In the genomic region with DNA sequence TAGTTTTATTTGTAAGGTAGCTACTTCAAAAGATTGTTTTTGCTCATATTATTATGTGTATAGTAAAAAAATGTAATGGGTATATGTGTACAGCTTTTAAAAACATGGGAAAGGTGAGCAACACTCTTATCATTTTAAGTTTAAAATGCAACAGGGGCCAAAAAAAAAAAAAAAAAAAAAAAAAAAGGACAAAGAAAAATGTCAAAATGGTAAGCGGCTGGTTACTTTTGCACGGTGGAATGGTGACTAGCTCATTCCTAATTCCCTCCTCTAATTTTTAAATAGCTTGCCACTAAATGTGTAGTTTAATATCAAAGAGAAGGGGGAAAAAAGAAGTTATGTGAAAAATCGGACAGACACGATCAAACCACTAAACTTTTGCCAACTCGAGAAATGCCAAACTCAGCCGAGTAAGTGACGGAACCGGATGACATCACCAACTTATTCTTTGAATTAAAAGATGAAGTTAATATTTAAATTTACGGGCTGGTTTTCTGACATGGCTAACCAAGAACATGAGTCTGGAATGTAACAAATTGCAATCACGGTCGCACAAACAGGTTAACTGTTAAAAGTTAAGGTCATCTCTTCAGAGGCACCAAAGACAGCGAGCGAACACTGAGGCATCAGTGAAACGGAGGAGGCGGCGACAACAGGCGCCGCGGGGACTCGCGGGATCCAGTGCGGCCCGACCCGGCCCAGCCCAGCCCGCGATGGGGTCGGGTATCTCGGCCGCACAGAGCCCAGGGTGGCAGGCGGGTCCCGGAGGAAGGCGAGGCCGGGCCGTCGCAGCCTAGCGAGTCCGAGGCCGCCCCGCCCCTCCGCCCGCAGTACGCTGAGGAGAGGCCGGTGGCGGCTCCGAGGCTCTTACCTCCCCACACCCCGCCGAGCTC, we compare ENCODE assay signal across 8 mouse cellular contexts. TPM values are rescaled to one million over a fixed set of nuclear protein-coding genes. Genes with fewer than 3 reads are reported as not detected.
DNase-seq lines count a peak whose midpoint lies in the region; ATAC-seq lines count a peak whose summit lies in the region.

No protein-coding gene starts in this region.

- no peaks in the 10 kb centered on the region for H3K36me3 ChIP-seq in neural tube, embryonic 11.5 days (ENCODE audit: control insufficient read depth, insufficient read depth, low read length)
- no peaks in the 10 kb centered on the region for H3K36me3 ChIP-seq in embryonic facial prominence, embryonic 12.5 days
- H3K36me3 ChIP-seq in intestine, embryonic 16.5 days (ENCODE audit: control insufficient read depth, insufficient read depth, low read length) = no peaks in the 10 kb centered on the region
- H3K36me3 ChIP-seq in neural tube, embryonic 15.5 days = no peaks in the 10 kb centered on the region

- peak overlapping the region; percentile 60 for H3K4me3 ChIP-seq in neural tube, embryonic 11.5 days (ENCODE audit: low read depth, low read length)
- H3K4me3 ChIP-seq in embryonic facial prominence, embryonic 12.5 days = peak overlapping the region; percentile 60
- H3K4me3 ChIP-seq in intestine, embryonic 16.5 days (ENCODE audit: low read length) = peak overlapping the region; percentile 79
- H3K4me3 ChIP-seq in neural tube, embryonic 15.5 days (replicated peaks) = peak overlapping the region; percentile 85

- peak overlapping the region; percentile 78 for H3K9ac ChIP-seq in neural tube, embryonic 11.5 days (ENCODE audit: low read length)
- H3K9ac ChIP-seq in embryonic facial prominence, embryonic 12.5 days = peak overlapping the region; percentile 76
- peak overlapping the region; percentile 85 for H3K9ac ChIP-seq in intestine, embryonic 16.5 days (ENCODE audit: low read depth, low read length)
- H3K9ac ChIP-seq in neural tube, embryonic 15.5 days (replicated peaks) = peak overlapping the region; percentile 84

- H3K4me2 ChIP-seq in neural tube, embryonic 11.5 days (ENCODE audit: low read depth) = peak overlapping the region; percentile 72
- H3K4me2 ChIP-seq in embryonic facial prominence, embryonic 12.5 days (replicated peaks) = peak overlapping the region; percentile 65
- peak overlapping the region; percentile 71 for H3K4me2 ChIP-seq in intestine, embryonic 16.5 days (ENCODE audit: low read depth, low read length)
- peak overlapping the region; percentile 60 for H3K4me2 ChIP-seq in neural tube, embryonic 15.5 days

- H3K27me3 ChIP-seq in neural tube, embryonic 11.5 days (ENCODE audit: control insufficient read depth, insufficient read depth, low read length) = no peaks in the 10 kb centered on the region
- no peaks in the 10 kb centered on the region for H3K27me3 ChIP-seq in embryonic facial prominence, embryonic 12.5 days
- H3K27me3 ChIP-seq in intestine, embryonic 16.5 days (replicated peaks; ENCODE audit: control insufficient read depth, insufficient read depth, low read length) = no peaks in the 10 kb centered on the region
- no peaks in the 10 kb centered on the region for H3K27me3 ChIP-seq in neural tube, embryonic 15.5 days (replicated peaks)

- peaks cover 4% of the 10 kb centered on the region for H3K4me1 ChIP-seq in neural tube, embryonic 11.5 days (ENCODE audit: control insufficient read depth, insufficient read depth, low read length)
- H3K4me1 ChIP-seq in embryonic facial prominence, embryonic 12.5 days = peaks cover 4% of the 10 kb centered on the region; the same call in 1 of the 2 replicates
- peaks cover 8% of the 10 kb centered on the region for H3K4me1 ChIP-seq in intestine, embryonic 16.5 days (ENCODE audit: control insufficient read depth, insufficient read depth, low read length)
- H3K4me1 ChIP-seq in neural tube, embryonic 15.5 days = peaks cover 19% of the 10 kb centered on the region

- DNase-seq in neural tube, embryonic 11.5 days (ENCODE audit: low spot score) = no peak
- DNase-seq in neural tube, embryonic 10.5 days (ENCODE audit: extremely low spot score, low spot score) = no peak
- no peak for DNase-seq in adrenal gland, adult (ENCODE audit: inconsistent age in 2 of 2, low spot score in 1 of 2)
- DNase-seq in cerebellum, postnatal 36 days = no peak
- DNase-seq in natural killer cell, adult 2 months (ENCODE audit: low spot score in 2 of 2) = no peak

- 4% methylated on average over 41 of the region's 47 CpGs for WGBS in neural tube, embryonic 11.5 days
- 3% methylated on average over 47 of the region's 47 CpGs for WGBS in embryonic facial prominence, embryonic 12.5 days
- 3% methylated on average over 44 of the region's 47 CpGs for WGBS in intestine, embryonic 16.5 days
- 3% methylated on average over 47 of the region's 47 CpGs for WGBS in neural tube, embryonic 15.5 days

- peak; percentile 94 for ATAC-seq in neural tube, embryonic 11.5 days (ENCODE audit: insufficient read depth, low FRiP score, low TSS enrichment)
- ATAC-seq in embryonic facial prominence, embryonic 12.5 days (ENCODE audit: insufficient number of reproducible peaks, insufficient read depth, low FRiP score, low TSS enrichment) = no peak; the same call in 1 of the 2 replicates
- ATAC-seq in intestine, embryonic 16.5 days = peak; percentile 93
- ATAC-seq in neural tube, embryonic 15.5 days (ENCODE audit: low FRiP score) = peak; percentile 90

- H3K27ac ChIP-seq in neural tube, embryonic 11.5 days (ENCODE audit: low read depth, low read length) = peak overlapping the region; percentile 90
- peak overlapping the region; percentile 91 for H3K27ac ChIP-seq in embryonic facial prominence, embryonic 12.5 days
- peak overlapping the region; percentile 97 for H3K27ac ChIP-seq in intestine, embryonic 16.5 days (ENCODE audit: low read length)
- peak overlapping the region; percentile 96 for H3K27ac ChIP-seq in neural tube, embryonic 15.5 days (replicated peaks)

- H3K9me3 ChIP-seq in neural tube, embryonic 11.5 days (ENCODE audit: control insufficient read depth, low read length) = no peaks in the 10 kb centered on the region
- no peaks in the 10 kb centered on the region for H3K9me3 ChIP-seq in embryonic facial prominence, embryonic 12.5 days
- no peaks in the 10 kb centered on the region for H3K9me3 ChIP-seq in intestine, embryonic 16.5 days (ENCODE audit: control insufficient read depth, low read length)
- no peaks in the 10 kb centered on the region for H3K9me3 ChIP-seq in neural tube, embryonic 15.5 days (replicated peaks)

RNA-seq across cellular contexts. Expression of a gene that starts 0.6 kb away (rescaled TPM):
- 13.4 and 14.7 TPM in 2 replicates for polyA plus RNA-seq in neural tube, embryonic 11.5 days (2014; fragmentation: Nextera tagmentation; extraction: Ambion mirVana)
- polyA plus RNA-seq in embryonic facial prominence, embryonic 12.5 days (2016; fragmentation: Nextera tagmentation; extraction: Ambion mirVana) = 14.2 and 15.4 TPM in 2 replicates
- polyA plus RNA-seq in intestine, embryonic 16.5 days (2015; fragmentation: Nextera tagmentation; extraction: Ambion mirVana) = 5.5 and 6.3 TPM in 2 replicates
- polyA plus RNA-seq in neural tube, embryonic 15.5 days (2015; fragmentation: Nextera tagmentation; extraction: Ambion mirVana) = 8.7 and 8.9 TPM in 2 replicates

RNA-seq across cellular contexts. Expression of a gene that starts 45.9 kb away (rescaled TPM):
- not detected in 2 replicates for polyA plus RNA-seq in neural tube, embryonic 11.5 days (2014; fragmentation: Nextera tagmentation; extraction: Ambion mirVana)
- not detected in 2 replicates for polyA plus RNA-seq in embryonic facial prominence, embryonic 12.5 days (2016; fragmentation: Nextera tagmentation; extraction: Ambion mirVana)
- polyA plus RNA-seq in intestine, embryonic 16.5 days (2015; fragmentation: Nextera tagmentation; extraction: Ambion mirVana) = not detected in 2 replicates
- polyA plus RNA-seq in neural tube, embryonic 15.5 days (2015; fragmentation: Nextera tagmentation; extraction: Ambion mirVana) = not detected in 2 replicates

RNA-seq across cellular contexts. Expression of a gene that starts 46.3 kb away (rescaled TPM):
- 0.25 TPM in 1 of 2 replicates, not detected in the other for polyA plus RNA-seq in neural tube, embryonic 11.5 days (2014; fragmentation: Nextera tagmentation; extraction: Ambion mirVana)
- polyA plus RNA-seq in embryonic facial prominence, embryonic 12.5 days (2016; fragmentation: Nextera tagmentation; extraction: Ambion mirVana) = 0.19 TPM in 1 of 2 replicates, not detected in the other
- not detected in 2 replicates for polyA plus RNA-seq in intestine, embryonic 16.5 days (2015; fragmentation: Nextera tagmentation; extraction: Ambion mirVana)
- 0.17 and 0.20 TPM in 2 replicates for polyA plus RNA-seq in neural tube, embryonic 15.5 days (2015; fragmentation: Nextera tagmentation; extraction: Ambion mirVana)
